Mouse (Mus musculus) thymus, postnatal 14 days (tissue): ENCODE data around the gene Slc35d1.

Experiments
- DNase-seq: peaks from one replicate; pipeline ENCODE4 v3.0.0; 2021

Gene Slc35d1

DNA sequence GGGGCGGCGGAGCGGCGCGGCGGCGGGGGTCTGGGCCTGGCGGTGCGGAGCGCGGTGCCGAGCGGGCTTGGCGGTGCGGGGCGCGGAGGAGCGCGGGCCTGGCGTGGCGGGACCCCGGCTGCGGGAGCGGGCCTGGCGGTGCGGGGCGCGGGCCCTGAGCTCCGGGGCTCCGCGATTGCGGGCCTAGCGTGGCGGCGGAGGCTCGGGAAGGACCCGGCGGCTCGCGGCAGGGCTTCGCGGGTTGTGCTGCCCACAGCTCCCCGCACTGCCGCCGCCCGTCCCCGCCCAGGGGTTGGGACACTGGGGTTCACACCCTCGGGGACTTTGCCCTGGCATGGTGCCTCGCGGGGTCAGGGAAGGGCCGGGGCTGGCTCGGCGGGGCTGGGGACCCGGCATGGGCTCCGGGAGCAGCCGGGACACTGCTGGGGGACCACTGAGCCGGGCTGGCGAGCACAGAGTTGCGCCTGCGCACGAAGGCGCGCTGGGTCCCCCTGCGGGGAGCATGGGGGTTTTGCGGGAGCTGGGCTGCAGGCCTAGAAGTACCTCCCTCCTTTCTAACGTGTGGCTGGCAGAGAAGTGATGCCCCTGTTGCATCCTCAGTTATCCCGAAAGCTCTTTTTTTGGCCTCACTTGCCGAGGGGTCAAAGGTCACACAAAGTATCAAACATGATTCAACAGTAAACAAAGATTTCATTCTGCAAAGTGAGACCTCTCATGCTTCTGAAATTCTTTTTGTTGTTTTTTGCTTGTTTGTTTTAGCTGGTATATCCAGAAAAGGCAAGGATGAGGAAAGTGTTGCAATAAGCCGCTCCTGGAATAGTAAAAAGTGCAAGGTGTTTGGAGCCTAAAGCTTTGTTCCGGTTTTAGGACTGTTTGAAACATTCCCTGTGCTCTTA lies at the start of gene Slc35d1:
Gene Slc35d1, minus strand, starts transcription at position 240 of the 896 bp plus-strand sequence.
- DNase-seq = peak; percentile 91

DNA sequence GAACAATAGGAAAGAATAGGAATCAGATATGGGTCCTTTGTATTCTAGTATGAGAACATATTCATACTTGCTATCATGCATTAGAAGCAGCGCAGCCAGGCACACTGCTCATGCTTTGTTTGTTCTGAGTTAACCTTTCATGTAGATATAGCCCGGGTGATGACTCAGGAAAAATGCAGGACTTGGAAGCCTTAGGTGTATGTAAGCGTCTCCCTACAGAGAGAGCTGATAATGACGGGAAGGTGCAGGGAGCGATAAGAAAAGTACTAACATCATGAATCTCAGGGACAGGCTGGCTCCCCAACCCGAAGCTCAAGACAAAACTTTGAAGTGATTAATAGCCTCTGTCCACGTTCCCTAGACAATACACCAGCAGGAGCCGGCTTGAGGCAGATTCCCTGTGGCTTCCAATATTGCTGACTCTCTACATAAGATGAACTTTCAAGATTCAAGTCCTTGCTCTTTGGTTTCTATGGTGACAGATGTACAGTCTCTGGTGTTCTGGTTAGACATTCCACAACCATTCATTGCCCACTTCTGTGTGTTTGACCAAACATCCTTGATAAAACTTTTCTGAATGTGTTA lies 48.9 kb upstream of the Slc35d1 start:
- no peak for DNase-seq

DNA sequence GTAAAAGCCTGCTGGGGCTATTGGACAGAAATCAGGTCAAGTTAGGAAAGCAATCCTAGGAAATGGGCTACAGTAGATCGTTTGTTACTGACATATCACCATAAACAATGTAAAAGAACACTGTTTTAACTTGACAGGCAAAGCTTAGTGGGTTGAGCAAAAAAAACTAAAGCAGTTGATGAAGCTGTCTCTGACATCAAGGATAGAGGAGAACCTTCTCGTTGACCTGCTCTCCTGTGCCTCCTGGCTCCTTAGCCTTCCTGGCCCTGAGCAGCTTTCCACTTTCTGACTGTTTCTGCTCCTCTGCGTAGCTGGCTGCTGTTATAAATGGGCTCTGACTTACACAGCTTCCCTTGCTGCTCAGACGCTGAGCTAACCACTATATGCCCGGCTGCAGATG lies 48.4 kb upstream of the Slc35d1 start:
- DNase-seq = no peak

DNA sequence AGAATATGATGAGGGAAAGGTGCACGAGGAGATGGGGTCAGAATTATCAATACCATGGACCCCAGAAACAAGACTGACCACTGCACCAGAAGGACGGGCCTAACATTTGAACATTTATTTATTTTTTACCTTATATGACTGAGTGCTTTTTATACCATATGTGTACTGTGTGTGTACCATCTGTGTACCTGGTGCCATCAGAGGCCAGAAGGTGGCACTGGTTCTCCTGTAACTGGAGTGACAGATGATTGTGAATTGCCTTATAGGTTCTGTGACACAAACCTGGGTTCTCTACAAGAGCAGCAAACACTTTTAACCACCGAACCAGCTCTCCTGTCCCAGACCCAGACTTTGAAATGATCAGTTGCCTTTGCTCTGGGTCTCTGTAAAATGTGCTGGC lies 43.9 kb upstream of the Slc35d1 start:
- DNase-seq = peak; percentile 28

DNA sequence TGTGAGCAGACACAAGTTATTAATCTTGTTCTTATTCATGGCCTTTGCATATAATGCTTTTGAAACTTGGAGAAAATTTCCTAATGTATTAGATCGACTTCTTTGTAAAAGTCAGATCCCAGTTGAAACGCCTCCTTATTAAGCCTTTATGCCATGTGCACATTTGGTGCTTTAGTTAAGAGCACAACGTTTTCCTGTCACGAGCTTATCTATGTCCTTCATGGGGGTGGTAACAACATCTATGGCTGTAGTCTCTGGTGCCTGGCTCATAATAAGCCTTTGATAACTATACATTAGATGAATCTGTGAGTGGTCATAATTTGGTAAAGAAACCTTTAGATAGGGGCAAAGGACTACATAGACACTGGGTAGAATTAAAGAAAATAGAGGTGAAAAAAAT lies 38.9 kb upstream of the Slc35d1 start:
- DNase-seq = no peak

DNA sequence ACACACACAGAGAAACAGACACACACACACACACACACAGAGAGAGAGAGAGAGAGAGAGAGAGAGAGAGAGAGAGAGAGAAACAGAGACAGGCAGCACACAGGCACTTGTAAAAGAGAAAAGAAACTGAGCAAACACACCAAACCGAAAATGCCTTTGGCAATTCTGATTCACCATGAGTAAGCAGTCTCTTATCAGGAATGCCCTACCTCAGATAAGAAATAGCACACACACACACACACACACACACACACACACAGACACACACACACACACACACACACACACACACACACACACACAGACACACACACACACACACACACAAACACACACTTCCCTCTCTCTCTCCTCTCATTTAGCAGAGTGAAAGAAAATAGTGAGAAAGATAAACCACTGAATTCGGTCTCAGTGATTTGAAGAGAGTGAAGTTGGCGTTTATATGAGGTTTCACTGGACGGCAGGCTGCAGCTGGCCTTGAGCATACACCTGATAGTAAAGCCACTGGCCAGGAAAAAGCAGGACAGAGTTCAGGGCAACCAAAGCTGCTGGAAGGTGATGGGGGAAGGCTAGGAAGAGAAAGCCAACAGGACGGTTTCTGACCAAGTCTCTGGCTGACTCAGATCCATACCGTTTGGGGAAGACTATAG lies 34.6 kb upstream of the Slc35d1 start:
- DNase-seq = no peak

DNA sequence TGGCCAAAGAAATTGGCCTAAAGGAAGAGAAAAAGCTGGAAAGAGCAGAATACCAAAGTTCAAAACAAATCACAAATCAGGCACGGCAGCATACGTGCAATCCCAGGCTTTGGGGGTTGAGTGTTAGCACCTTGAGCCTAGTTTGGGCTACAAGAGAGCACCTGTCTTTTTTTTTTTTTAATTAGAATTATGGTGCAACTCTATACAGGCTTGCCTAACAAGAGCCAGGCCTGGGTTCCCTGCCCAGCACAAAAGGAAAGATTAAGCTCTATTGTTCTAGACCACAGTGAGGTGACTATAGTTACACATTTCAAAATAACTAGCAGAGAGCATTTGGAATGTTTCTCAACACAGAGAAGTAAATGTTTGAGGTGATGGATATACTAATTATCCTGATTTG lies 32.8 kb upstream of the Slc35d1 start:
- no peak for DNase-seq

DNA sequence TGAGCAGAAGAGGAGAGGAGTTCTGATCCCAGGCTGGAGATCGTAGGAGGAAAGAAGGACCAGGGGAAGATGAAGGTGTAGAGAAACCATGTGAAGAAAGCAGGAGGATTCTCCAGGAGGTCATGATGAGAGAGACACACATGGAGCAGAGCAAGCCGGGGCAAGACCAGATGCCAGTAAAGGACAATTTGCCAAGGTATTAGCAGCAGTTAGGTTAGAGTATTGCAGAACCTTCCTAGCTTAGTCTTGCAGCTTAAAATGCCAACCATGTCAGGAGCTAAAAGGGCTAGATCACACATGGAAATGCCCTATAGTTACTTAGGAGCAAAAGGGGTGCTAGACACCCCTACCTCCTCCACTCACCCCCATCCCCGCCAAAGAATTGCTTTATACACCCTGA lies 32.3 kb upstream of the Slc35d1 start:
- DNase-seq = no peak

DNA sequence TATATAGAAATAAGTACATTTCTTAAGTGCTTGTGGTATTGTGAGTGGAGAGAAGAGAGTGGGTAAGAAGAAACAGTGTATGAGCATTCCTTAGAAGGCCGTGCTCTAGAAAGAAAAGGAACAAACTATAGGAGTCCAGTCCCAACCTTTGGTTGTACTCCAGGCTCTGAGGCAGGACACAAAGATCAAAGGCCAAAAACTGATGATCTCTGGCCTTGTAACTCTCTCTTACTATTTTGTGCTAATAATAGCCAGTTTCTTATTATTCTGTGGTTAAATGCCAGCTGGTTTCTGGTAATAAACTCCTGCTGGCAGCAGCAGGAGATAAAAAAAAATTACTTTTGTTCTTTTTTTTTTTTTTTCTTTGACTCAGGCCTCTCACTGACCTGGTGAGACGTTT lies 17.2 kb upstream of the Slc35d1 start:
- DNase-seq = no peak

DNA sequence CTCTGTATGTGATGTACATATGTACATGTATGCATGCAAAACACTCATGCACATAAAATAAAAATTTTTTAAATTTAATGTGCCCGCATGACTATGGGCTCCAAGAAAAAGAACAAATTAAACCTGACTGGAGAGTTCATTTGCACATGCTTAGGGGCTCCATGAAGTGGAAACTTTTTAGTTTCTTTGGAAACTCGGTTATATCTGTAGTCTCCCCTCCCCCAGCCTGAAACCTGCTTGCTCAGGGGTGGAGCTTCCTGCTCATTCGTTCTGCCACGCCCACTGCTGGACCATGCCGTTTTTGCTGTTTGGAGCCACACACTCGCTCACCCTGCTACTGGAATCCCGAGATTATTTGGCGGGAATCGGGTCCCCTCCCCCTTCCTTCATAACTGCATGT lies 7.9 kb upstream of the Slc35d1 start:
- peak; percentile 16 for DNase-seq

DNA sequence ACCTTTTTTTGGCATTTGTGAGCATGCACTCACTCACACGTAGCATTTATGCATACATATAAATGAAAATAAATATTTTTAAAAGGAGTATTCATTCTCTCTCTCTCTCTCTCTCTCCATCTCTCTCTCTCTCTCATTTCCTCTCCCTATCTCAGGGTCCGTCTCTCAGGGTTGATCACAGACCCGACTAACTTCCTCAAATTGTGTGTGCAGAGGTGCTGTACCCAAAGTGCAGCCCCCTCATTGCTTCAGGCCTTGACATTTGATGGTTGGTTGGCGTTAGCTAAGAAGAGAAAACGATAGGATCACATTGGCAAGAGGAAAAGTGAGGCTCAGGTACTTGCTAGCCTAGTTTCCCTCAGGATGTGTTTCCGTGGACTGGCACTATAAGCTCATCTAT lies 6.8 kb upstream of the Slc35d1 start:
- DNase-seq = no peak

DNA sequence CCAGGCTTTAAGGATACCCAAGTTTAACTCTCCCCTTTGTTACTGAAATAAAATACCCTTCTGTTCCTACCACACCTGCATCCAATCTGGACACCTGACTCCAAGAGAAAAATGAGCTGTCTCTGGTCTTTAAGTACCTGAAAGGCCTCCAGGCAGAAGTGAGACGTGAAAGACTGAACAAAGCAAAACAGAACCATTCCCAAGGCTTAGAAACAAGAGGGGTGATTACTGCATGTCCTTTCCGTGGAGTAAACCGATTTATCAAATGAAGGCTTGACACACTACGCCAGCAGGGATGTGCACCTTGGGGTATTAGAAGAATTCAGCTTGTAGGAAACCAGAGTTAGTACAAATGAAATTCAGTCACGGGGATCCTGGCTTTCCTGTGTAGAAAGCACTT lies 4.0 kb upstream of the Slc35d1 start:
- DNase-seq = no peak

DNA sequence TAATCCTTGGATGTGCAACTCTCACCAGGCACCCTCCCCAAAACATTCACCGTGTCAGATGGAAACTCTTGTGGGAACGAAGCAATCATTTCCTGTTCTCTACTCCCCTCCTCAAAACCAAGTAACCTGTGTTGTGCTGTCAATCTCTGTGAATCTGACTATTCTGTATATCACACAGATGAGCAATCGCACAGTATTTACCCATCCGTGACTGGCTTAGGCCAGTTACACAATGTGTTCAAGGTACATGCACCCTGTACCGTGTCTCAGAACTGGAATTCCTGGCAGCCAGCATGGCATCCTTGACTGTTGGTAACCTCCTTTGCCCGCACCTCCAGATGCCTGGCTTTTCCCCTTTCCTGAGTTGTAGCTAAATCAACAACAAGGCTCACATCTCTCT lies 1.1 kb upstream of the Slc35d1 start:
- peak; percentile 44 for DNase-seq

DNA sequence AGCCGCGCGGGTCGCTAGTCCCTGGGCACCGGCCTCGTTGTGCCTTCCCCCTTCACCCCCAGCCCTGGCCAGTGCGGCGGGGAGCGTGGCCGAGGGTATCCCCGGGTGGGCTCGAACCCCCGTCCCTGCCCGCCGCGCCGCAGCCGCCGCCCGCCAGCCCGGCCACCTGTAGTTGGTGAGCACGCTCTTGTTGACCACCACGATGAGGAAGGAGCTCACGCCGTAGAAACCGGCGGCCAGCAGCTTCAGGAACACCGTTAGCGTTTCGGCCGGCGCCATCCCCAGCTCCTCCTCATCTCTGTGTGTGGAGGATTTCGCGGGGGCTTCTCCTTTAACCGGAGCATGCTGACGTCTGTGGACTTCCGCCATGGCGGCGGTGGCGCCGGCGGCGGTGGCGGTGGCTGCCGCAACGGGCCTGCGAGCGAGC lies 453 bp downstream of the Slc35d1 start:
- peak; percentile 85 for DNase-seq

DNA sequence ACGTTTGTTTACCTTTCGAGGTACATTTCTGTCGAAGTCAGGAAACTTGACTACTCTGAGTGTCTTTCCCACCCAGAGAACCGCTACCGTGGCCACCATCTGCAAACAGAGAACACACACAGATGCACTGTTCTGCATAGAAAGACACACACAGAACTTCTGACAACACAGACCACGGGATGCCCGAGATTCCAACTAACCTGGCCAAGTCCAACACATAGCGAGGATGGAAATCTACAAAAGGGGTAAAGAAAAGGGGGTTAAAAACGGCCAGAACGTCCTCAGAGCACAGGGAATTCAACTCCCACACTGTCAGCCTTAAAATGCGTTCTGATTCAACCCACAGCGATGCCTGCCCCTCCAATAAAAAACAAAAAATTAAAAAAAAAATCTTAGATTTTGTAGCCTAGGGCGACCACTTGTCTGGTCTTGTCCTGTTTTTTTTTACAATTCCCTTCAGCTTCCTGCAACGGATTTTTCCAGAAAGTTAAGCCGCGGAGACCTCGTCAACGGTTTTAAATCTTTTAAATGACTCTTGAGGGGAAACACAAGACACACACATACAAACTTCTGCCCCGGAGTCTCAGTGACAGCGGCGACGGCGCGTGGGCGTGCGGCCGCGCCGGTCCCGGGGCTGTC lies 986 bp downstream of the Slc35d1 start:
- peak; percentile 50 for DNase-seq

DNA sequence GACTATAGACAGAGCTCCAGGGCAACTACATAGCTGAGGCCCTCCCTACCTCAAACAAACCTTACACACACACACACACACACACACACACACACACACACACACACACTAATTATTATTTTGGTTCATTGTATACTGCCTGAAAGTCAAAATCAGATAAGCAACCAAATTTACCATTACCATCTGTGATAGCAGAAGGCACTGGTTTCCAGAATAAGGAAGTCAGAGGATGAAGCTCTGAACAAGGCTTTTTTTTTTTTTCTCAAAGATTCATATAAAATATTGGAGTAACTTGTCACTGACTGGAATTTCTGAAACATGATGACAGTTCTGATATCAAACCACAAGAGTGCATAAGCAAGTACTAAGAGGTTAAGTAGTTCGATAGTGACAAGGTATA lies 6.4 kb downstream of the Slc35d1 start:
- no peak for DNase-seq

DNA sequence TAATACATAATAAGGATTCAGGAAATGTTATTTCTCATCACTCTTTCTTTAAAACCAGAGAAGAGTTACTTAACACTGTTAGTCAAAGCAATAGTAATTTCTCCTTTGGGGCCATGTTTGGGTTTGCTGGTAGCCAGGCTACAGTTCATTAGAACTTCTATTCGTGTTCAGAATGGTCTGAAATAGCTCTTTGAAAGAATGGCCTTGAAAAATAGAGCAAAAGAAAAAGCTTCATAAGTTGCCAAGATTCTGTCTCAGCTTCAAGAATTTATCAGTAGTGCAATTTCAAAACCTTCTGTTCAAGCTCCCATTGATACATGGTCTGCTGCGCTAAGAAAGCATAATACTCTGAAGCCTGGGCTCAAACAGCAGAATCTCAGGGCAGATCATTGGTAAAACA lies 11.3 kb downstream of the Slc35d1 start:
- DNase-seq = no peak

DNA sequence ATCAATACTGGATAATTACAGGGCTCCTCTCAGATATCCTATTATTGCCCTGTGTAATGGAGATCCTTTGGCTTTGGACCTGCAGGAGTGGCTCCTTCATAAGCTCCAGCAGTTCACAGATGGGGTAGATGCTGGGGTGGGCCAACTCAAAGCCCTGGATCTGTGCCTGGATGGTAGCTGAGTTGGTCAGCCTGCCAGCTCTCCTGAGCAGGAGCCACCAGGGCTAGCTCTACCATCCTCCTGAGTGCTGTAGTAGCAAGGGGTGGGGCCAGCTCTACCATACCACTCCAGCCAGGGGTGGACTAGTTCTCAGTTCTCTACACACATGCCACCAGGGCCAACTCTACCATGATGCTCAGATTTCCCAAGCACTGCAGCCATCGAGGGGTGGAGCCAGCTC lies 14.9 kb downstream of the Slc35d1 start:
- no peak for DNase-seq

DNA sequence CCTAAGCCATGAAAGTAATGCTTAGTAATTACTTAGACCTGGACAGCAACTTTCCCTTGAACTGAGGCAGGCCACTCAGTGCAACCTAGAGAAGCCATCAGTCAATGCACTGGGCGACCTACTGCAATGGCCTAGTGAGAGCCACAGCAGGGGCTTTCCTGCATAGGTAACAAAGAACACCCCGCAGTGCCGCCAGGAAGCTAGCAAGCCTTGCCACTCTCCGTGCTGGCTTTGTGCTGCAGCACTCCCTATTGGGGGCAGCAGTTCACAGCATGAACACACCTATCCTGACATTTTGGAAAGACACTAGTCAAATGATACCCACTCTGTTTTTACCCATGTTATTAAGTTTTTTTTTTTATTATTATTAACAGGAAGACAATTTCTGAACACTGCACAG lies 15.9 kb downstream of the Slc35d1 start:
- peak; percentile 61 for DNase-seq

DNA sequence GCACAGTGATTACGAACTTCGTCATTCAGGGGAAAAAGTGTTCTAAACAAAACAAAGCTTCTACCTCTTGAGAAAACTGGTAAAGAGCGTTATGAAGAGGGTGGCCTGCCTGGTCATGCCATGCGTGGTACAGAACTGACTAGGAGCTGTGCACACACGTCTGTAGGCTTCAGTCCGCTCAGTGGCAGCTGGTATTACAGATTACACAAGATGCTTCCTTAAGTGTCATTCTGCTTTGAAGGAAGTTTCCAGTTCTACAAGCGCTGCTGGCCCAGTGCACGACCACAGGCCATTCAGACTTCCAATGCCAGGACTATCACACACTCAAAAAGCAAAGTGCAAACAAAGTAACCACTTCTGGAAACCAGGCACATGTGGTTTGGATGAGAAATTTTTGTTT lies 17.6 kb downstream of the Slc35d1 start:
- DNase-seq = no peak

DNA sequence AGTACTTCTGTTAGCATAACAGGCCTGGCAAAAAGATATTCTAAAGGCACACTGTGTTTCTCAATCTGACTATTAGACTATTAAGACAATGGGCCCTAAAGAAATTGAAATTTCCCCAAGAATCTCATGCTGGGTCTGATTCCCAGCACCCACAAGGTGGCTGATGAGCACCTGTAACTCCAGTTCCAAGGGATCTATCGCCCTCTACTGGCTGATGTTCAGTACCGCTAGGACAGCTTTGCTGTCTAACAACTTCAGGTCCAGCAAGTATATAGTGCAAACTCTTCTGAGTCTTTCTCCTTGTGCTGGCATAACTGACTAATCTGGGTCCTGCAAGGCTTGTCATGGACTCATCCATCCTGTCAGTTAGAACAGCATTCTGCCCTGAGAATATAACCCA lies 22.5 kb downstream of the Slc35d1 start:
- DNase-seq = no peak

DNA sequence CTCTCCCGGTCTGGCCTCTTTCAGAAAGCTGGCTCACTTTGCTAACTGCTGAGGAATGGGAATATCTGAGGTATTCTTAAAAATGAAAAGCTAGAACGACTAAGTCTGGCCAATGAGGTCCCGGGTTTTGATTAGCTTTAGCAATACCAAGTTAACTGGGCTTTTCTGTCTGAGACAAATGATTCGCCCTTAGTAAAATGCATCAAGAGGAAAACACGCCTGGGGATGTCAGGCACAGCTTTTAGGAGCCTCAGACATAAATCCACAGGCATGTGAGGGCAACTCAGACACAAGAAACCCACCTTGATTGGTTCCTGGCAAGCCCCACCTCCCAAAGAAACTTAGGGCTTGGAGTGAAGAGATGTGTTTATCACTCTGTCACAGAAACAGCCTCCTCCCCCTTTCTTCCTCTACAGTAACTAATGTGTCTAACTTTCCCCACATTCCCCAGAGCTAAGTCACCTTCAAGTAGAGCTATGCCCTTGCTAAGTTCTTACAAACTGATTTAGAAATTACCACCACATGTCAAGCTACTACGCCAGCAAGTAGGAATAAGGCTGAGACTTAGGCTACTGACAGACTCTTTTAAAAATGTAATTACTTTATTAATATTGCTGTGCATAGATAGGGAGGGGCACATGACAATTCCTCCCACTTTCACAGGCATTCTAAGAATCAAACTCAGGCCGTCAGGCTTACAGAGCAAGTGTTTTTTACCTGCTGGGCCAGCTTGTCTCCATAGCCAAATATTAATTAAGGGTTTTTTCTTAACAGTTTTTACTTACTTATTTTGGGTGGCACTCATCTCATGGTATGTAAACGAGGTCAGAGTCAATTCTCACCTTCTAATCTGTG lies 26.0 kb downstream of the Slc35d1 start:
- DNase-seq = no peak
